Mouse (Mus musculus) heart, embryonic 13.5 days (tissue): ENCODE measurements around the gene Six6. TPM values are rescaled to one million over a fixed set of nuclear protein-coding genes. Genes with fewer than 3 reads are reported as not detected.

Experiments used
- polyA plus RNA-seq: library from polyadenylated mRNA; unstranded; fragments of >200 nt; fragmentation: Nextera tagmentation; extraction: Ambion mirVana; gene quantifications from 2 replicates; pipeline ENCODE4 v1.2.1, GENCODE M21; 2015

The Six6 gene
- polyA plus RNA-seq, 1 experiment from 2014 or later = not detected

Other genes with a start within 250 kb of the Six6 start
- gene Ppm1a, start 182.4 kb upstream of the Six6 start, polyA plus RNA-seq = 35.9 and 43.5 TPM in 2 replicates
- 2.0 and 3.1 TPM in 2 replicates for gene 4930447C04Rik, start 882 bp downstream of the Six6 start, polyA plus RNA-seq
- gene Six1, start 114.0 kb downstream of the Six6 start, polyA plus RNA-seq = 0.34 and 0.79 TPM in 2 replicates
- gene Six4, start 173.6 kb downstream of the Six6 start, polyA plus RNA-seq = 0.71 and 1.0 TPM in 2 replicates
- 19.0 and 19.3 TPM in 2 replicates for gene Mnat1, start 183.8 kb downstream of the Six6 start, polyA plus RNA-seq